Mouse (Mus musculus): ENCODE measurements around the gene Klk13. TPM values are rescaled to one million over a fixed set of nuclear protein-coding genes. Genes with fewer than 3 reads are reported as not detected.

Klk13 gene
- total RNA-seq, 2 experiments from 2014 or later = not detected

- ATAC-seq (replicated peaks; ENCODE audit: poor library complexity, severe bottlenecking) = no peak
Measured at GRCm38 (mm10) chr7:43769636-43770035, 57.3 kb downstream of the Klk13 start.

GRCm38 (mm10) chr7:43770701-43771100 lies 58.3 kb downstream of the Klk13 start:
- ATAC-seq (replicated peaks; ENCODE audit: poor library complexity, severe bottlenecking) = no peak

DNA sequence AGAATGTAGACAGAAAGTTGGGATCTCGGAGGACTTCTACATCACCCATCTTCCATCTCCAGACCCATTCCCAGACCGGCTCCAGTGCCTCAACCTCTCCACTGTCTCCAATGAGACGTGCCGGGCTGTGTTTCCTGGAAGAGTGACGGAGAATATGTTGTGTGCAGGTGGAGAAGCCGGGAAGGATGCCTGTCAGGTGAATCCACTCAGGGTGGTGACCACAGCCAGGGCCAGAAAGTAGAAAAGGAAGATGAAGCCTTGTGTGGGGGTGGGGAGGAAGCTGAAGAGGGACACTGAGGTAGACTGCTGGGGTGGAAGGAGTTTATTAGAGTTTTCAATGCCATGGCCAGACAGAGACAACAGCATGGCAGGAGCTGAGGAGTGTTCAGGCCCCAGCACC lies 59.5 kb downstream of the Klk13 start:
- ATAC-seq (replicated peaks; ENCODE audit: poor library complexity, severe bottlenecking) = no peak

GRCm38 (mm10) chr7:43772901-43773300 lies 60.5 kb downstream of the Klk13 start:
- no peak for ATAC-seq (replicated peaks; ENCODE audit: poor library complexity, severe bottlenecking)

- no peak for ATAC-seq (replicated peaks; ENCODE audit: poor library complexity, severe bottlenecking)
Measured at GRCm38 (mm10) chr7:43774364-43774763, 62.0 kb downstream of the Klk13 start, which contains the start of gene Klk11. Gene Klk11 (plus strand): TSS chr7:43774604.

GRCm38 (mm10) chr7:43774802-43775201 lies 62.4 kb downstream of the Klk13 start:
- no peak for ATAC-seq (replicated peaks; ENCODE audit: poor library complexity, severe bottlenecking)

- ATAC-seq (replicated peaks; ENCODE audit: poor library complexity, severe bottlenecking) = no peak
Measured at GRCm38 (mm10) chr7:43775311-43776057, 63.1 kb downstream of the Klk13 start.

DNA sequence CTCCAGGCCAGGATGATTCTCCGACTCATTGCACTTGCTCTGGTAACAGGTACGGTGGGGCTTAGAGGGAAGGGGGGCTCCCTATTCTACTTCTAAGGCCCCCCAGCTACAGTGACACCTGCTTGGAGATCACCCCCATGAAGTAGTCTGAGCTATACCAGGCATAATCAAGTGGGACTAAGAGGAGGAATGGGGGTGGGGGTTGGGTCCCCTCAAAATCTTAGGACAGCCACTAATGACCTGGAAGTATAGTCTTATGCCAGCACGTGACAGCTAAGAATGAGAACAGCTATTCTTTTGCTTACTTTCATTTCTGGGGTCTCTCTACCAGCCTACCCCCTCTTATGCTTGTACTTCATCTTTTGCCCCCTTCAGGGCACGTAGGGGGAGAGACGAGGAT lies 64.1 kb downstream of the Klk13 start:
- ATAC-seq (replicated peaks; ENCODE audit: poor library complexity, severe bottlenecking) = no peak

Other genes with a start within 250 kb of the Klk13 start
- 5.9 and 10.4 TPM in 2 replicates for gene Vsig10l, start 249.4 kb upstream of the Klk13 start, total RNA-seq (2014; fragmentation: Nextera tagmentation)
- 4.3 and 4.4 TPM in 2 replicates for gene Vsig10l, start 249.4 kb upstream of the Klk13 start, total RNA-seq (2017)
- not detected in 2 replicates for gene Iglon5, start 222.5 kb upstream of the Klk13 start, total RNA-seq (2014; fragmentation: Nextera tagmentation)
- not detected in 2 replicates for gene Iglon5, start 222.5 kb upstream of the Klk13 start, total RNA-seq (2017)
- not detected in 2 replicates for gene 4931406B18Rik, start 206.6 kb upstream of the Klk13 start, total RNA-seq (2014; fragmentation: Nextera tagmentation)
- gene 4931406B18Rik, start 206.6 kb upstream of the Klk13 start, total RNA-seq (2017) = not detected in 2 replicates
- 4.0 and 5.7 TPM in 2 replicates for gene Cd33, start 168.1 kb upstream of the Klk13 start, total RNA-seq (2014; fragmentation: Nextera tagmentation)
- 2.9 and 4.1 TPM in 2 replicates for gene Cd33, start 168.1 kb upstream of the Klk13 start, total RNA-seq (2017)
- 1.7 and 1.9 TPM in 2 replicates for gene Zfp658, start 150.3 kb upstream of the Klk13 start, total RNA-seq (2014; fragmentation: Nextera tagmentation)
- 0.98 and 1.5 TPM in 2 replicates for gene Zfp658, start 150.3 kb upstream of the Klk13 start, total RNA-seq (2017)
- gene Zfp719, start 133.0 kb upstream of the Klk13 start, total RNA-seq (2014; fragmentation: Nextera tagmentation) = 9.9 and 19.2 TPM in 2 replicates
- gene Zfp719, start 133.0 kb upstream of the Klk13 start, total RNA-seq (2017) = 7.8 and 10.8 TPM in 2 replicates
- 1.4 TPM in 1 of 2 replicates, not detected in the other for gene Zfp819, start 105.4 kb upstream of the Klk13 start, total RNA-seq (2014; fragmentation: Nextera tagmentation)
- gene Zfp819, start 105.4 kb upstream of the Klk13 start, total RNA-seq (2017) = 0.17 and 0.98 TPM in 2 replicates
- gene Ceacam18, start 77.9 kb upstream of the Klk13 start, total RNA-seq (2014; fragmentation: Nextera tagmentation) = 0.28 TPM in 1 of 2 replicates, not detected in the other
- not detected in 2 replicates for gene Ceacam18, start 77.9 kb upstream of the Klk13 start, total RNA-seq (2017)
- 13.1 and 15.1 TPM in 2 replicates for gene Siglece, start 52.4 kb upstream of the Klk13 start, total RNA-seq (2014; fragmentation: Nextera tagmentation)
- gene Siglece, start 52.4 kb upstream of the Klk13 start, total RNA-seq (2017) = 5.2 and 9.0 TPM in 2 replicates
- 5.6 and 8.7 TPM in 2 replicates for gene Ctu1, start 40.6 kb upstream of the Klk13 start, total RNA-seq (2014; fragmentation: Nextera tagmentation)
- 5.5 and 9.5 TPM in 2 replicates for gene Ctu1, start 40.6 kb upstream of the Klk13 start, total RNA-seq (2017)
- not detected in 2 replicates for gene Klk14, start 22.1 kb upstream of the Klk13 start, total RNA-seq (2014; fragmentation: Nextera tagmentation)
- not detected in 2 replicates for gene Klk14, start 22.1 kb upstream of the Klk13 start, total RNA-seq (2017)
- not detected in 2 replicates for gene Klk12, start 56.3 kb downstream of the Klk13 start, total RNA-seq (2014; fragmentation: Nextera tagmentation)
- not detected in 2 replicates for gene Klk12, start 56.3 kb downstream of the Klk13 start, total RNA-seq (2017)
- gene Klk11, start 62.0 kb downstream of the Klk13 start, total RNA-seq (2014; fragmentation: Nextera tagmentation) = not detected in 2 replicates
- not detected in 2 replicates for gene Klk11, start 62.0 kb downstream of the Klk13 start, total RNA-seq (2017)
- not detected in 2 replicates for gene Klk10, start 68.5 kb downstream of the Klk13 start, total RNA-seq (2014; fragmentation: Nextera tagmentation)
- gene Klk10, start 68.5 kb downstream of the Klk13 start, total RNA-seq (2017) = not detected in 2 replicates
- gene Klk9, start 79.3 kb downstream of the Klk13 start, total RNA-seq (2014; fragmentation: Nextera tagmentation) = not detected in 2 replicates
- not detected in 2 replicates for gene Klk9, start 79.3 kb downstream of the Klk13 start, total RNA-seq (2017)
- gene Klk8, start 85.0 kb downstream of the Klk13 start, total RNA-seq (2014; fragmentation: Nextera tagmentation) = 19.5 and 25.4 TPM in 2 replicates
- gene Klk8, start 85.0 kb downstream of the Klk13 start, total RNA-seq (2017) = 10.8 and 11.1 TPM in 2 replicates
- not detected in 2 replicates for gene Klk7, start 98.7 kb downstream of the Klk13 start, total RNA-seq (2014; fragmentation: Nextera tagmentation)
- not detected in 2 replicates for gene Klk7, start 98.7 kb downstream of the Klk13 start, total RNA-seq (2017)
- gene Klk6, start 111.9 kb downstream of the Klk13 start, total RNA-seq (2014; fragmentation: Nextera tagmentation) = not detected in 2 replicates
- gene Klk6, start 111.9 kb downstream of the Klk13 start, total RNA-seq (2017) = not detected in 2 replicates
- not detected in 2 replicates for gene Klk5, start 129.4 kb downstream of the Klk13 start, total RNA-seq (2014; fragmentation: Nextera tagmentation)
- not detected in 2 replicates for gene Klk5, start 129.4 kb downstream of the Klk13 start, total RNA-seq (2017)
- not detected in 2 replicates for gene Klk4, start 168.6 kb downstream of the Klk13 start, total RNA-seq (2014; fragmentation: Nextera tagmentation)
- gene Klk4, start 168.6 kb downstream of the Klk13 start, total RNA-seq (2017) = not detected in 2 replicates
- gene Klk15, start 221.2 kb downstream of the Klk13 start, total RNA-seq (2014; fragmentation: Nextera tagmentation) = not detected in 2 replicates
- gene Klk15, start 221.2 kb downstream of the Klk13 start, total RNA-seq (2017) = not detected in 2 replicates
- gene Klk1b8, start 238.1 kb downstream of the Klk13 start, total RNA-seq (2014; fragmentation: Nextera tagmentation) = not detected in 2 replicates
- gene Klk1b8, start 238.1 kb downstream of the Klk13 start, total RNA-seq (2017) = not detected in 2 replicates

Data from granulocyte monocyte progenitor cell, adult 5-6 weeks (primary cell).